Comparison of ENCODE assay signal across 11 mouse cellular contexts in genomic region chr13:54378051-54378450, GRCm38 (mm10). TPM values are rescaled to one million over a fixed set of nuclear protein-coding genes. Genes with fewer than 3 reads are reported as not detected.
DNase-seq lines count a peak whose midpoint lies in the region; ATAC-seq and TF ChIP-seq lines count a peak whose summit lies in the region.
"Had no signal": no experiment of that assay in that cellular context is flagged by ENCODE, and none has a peak within 500 bp of the region (broad histone marks: within the 10 kb centered on the region; RNA-seq: fewer than 3 reads in every experiment).

No protein-coding gene starts in this region.

- H3K36me3 ChIP-seq in hindbrain, postnatal 0 days (ENCODE audit: insufficient read depth, low read length), result no peaks in the 10 kb centered on the region
- no peaks in the 10 kb centered on the region for H3K36me3 ChIP-seq in hindbrain, embryonic 16.5 days (ENCODE audit: control insufficient read depth, insufficient read depth, low read length)
- H3K36me3 ChIP-seq: neural tube, embryonic 15.5 days; stomach, embryonic 15.5 days had no signal

- H3K9ac ChIP-seq in hindbrain, postnatal 0 days (replicated peaks; ENCODE audit: low read length), result no peak overlapping the region
- H3K9ac ChIP-seq in hindbrain, embryonic 16.5 days (ENCODE audit: low read depth, low read length), result no peak overlapping the region
- H3K9ac ChIP-seq: neural tube, embryonic 15.5 days; stomach, embryonic 15.5 days had no signal

- WGBS in hindbrain, postnatal 0 days, result 71% methylated on average over 3 of the region's 3 CpGs
- WGBS in hindbrain, embryonic 16.5 days, result 63% methylated on average over 3 of the region's 3 CpGs

- peak; percentile 54 for TF ChIP-seq CTCF in hindbrain, postnatal 0 days (IDR thresholded peaks at IDR 0.05; ENCODE audit: low read depth)

- no peak overlapping the region for H3K27ac ChIP-seq in hindbrain, postnatal 0 days
- H3K27ac ChIP-seq in hindbrain, embryonic 16.5 days (ENCODE audit: low read depth, low read length), result no peak overlapping the region
- H3K27ac ChIP-seq: hindbrain, embryonic 10.5 days; neural tube, embryonic 15.5 days; stomach, embryonic 15.5 days had no signal

- no peaks in the 10 kb centered on the region for H3K27me3 ChIP-seq in hindbrain, postnatal 0 days (ENCODE audit: insufficient read depth, low read length)
- H3K27me3 ChIP-seq in hindbrain, embryonic 16.5 days (replicated peaks; ENCODE audit: control insufficient read depth, insufficient read depth, low read length), result no peaks in the 10 kb centered on the region
- H3K27me3 ChIP-seq: neural tube, embryonic 15.5 days had no signal

- no peaks in the 10 kb centered on the region for H3K9me3 ChIP-seq in hindbrain, postnatal 0 days (ENCODE audit: low read length)
- no peaks in the 10 kb centered on the region for H3K9me3 ChIP-seq in hindbrain, embryonic 16.5 days (ENCODE audit: control insufficient read depth, low read length)
- H3K9me3 ChIP-seq: hindbrain, embryonic 10.5 days; neural tube, embryonic 15.5 days; stomach, embryonic 15.5 days had no signal

- H3K4me3 ChIP-seq in hindbrain, postnatal 0 days (ENCODE audit: low read length), result no peak overlapping the region
- no peak overlapping the region for H3K4me3 ChIP-seq in hindbrain, embryonic 16.5 days (ENCODE audit: low read length)
- H3K4me3 ChIP-seq: hindbrain, embryonic 10.5 days; neural tube, embryonic 15.5 days; stomach, embryonic 15.5 days had no signal

- intact Hi-C loops in left cerebral cortex, postnatal 4 days (cut with DNase I), result loop anchor here (10.0 kb wide), 2 partner anchors 73 to 263 kb away; no protein-coding TSS in a partner anchor

- no peak for ATAC-seq in hindbrain, postnatal 0 days
- no peak for ATAC-seq in hindbrain, embryonic 16.5 days

- no peaks in the 10 kb centered on the region for H3K4me1 ChIP-seq in hindbrain, postnatal 0 days (ENCODE audit: insufficient read depth, low read length)
- peaks cover 13% of the 10 kb centered on the region for H3K4me1 ChIP-seq in hindbrain, embryonic 16.5 days (ENCODE audit: control insufficient read depth, insufficient read depth, low read depth, low read length)

- no peak overlapping the region for H3K4me2 ChIP-seq in hindbrain, postnatal 0 days (ENCODE audit: low read depth, low read length)
- H3K4me2 ChIP-seq in hindbrain, embryonic 16.5 days (ENCODE audit: low read length), result no peak overlapping the region
- H3K4me2 ChIP-seq: neural tube, embryonic 15.5 days; stomach, embryonic 15.5 days had no signal

- no peak for DNase-seq in hindbrain, postnatal 0 days (ENCODE audit: low spot score)
- peak; percentile 22 for DNase-seq in thymus, postnatal 25 days
- DNase-seq in thymus, postnatal 0 days (ENCODE audit: low spot score), result no peak
- DNase-seq in cerebellum, postnatal 14 days, result peak; percentile 50 to 69
- peak; percentile 45 for DNase-seq in testis, postnatal 14 days (ENCODE audit: low spot score)
- no peak for DNase-seq in urinary bladder, adult 18-20 months (ENCODE audit: low spot score in 2 of 2)
- no peak for DNase-seq in left cerebral cortex, postnatal 4 days

RNA-seq across cellular contexts. Expression of gene Cplx2, which starts 6.9 kb away (rescaled TPM):
- total RNA-seq in hindbrain, postnatal 0 days (2014; rRNA removed), result 118 and 120 TPM in 2 replicates
- 46.2 and 47.4 TPM in 2 replicates for polyA plus RNA-seq in hindbrain, postnatal 0 days (2015; fragmentation: Nextera tagmentation; extraction: Ambion mirVana)
- polyA plus RNA-seq in hindbrain, embryonic 16.5 days (2015; fragmentation: Nextera tagmentation; extraction: Ambion mirVana), result 36.6 and 41.9 TPM in 2 replicates
- 0.49 and 0.50 TPM in 2 replicates for polyA plus RNA-seq in thymus, postnatal 0 days (2015; fragmentation: Nextera tagmentation; extraction: Ambion mirVana)
- 100 to 1,000 TPM; 451 to 461 TPM for total RNA-seq in left cerebral cortex, postnatal 4 days (2021)

Comparison
In these comparisons a context has a peak if more than half of its experiments do, and no peak if none do; other contexts are left out.
1. DNase-seq: peak in thymus, postnatal 25 days (single experiment), cerebellum, postnatal 14 days (2 of 2) and testis, postnatal 14 days (single experiment); none in hindbrain, postnatal 0 days (single experiment), thymus, postnatal 0 days (single experiment), urinary bladder, adult 18-20 months (0 of 2) and left cerebral cortex, postnatal 4 days (single experiment).
2. RNA of gene Cplx2, which starts 6.9 kb away (polyA plus RNA-seq): 46.2 to 47.4 TPM in hindbrain, postnatal 0 days and 36.6 to 41.9 TPM in hindbrain, embryonic 16.5 days; 0.49 to 0.50 TPM in thymus, postnatal 0 days; every median in the first group is over 10 times any median in the second.